Mouse (Mus musculus) C2C12 (cell line): Measurements from ENCODE around the gene Gm10644.

Source experiments
- CEBPB ChIP-seq: IDR thresholded peaks from one replicate; pipeline ENCODE4 v1.6.1; 2011; ENCODE audit warnings: low read depth, mild to moderate bottlenecking, control low read depth, moderate library complexity
- CTCF ChIP-seq: IDR thresholded peaks from one replicate; pipeline ENCODE4 v1.5.1; 2011; ENCODE audit not compliant: control insufficient read depth, insufficient read depth, insufficient read length
- MAX ChIP-seq: IDR thresholded peaks from one replicate; pipeline ENCODE4 v1.6.1; 2011; ENCODE audit warnings: mild to moderate bottlenecking, control low read depth

DNA sequence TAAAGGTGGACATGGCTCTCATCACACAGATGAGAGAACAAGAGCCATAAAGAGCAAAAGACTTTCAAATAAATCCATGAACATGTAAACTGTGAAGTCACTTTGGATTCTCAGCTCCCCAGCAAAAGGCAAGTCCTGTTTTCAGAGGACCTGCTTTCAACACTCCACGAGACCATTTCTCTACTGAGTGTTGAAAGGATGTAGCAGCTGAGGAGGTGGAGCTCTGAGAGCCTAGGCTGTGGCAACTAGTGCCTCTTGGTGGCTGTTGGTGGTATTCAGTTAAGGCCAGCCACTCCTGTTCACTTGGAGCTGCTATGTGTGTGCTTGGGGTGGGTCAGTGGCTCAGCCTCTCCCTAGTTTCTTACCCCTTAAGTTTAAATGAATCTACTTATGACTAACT is 1.8 kb upstream of the Gm10644 start:
- no peak for TF ChIP-seq CTCF
- no peak for TF ChIP-seq CEBPB
- no peak for TF ChIP-seq MAX
